Comparison of ENCODE assay signal across 40 mouse cellular contexts in genomic region chr6:41032802-41033201, GRCm38 (mm10). TPM values are rescaled to one million over a fixed set of nuclear protein-coding genes. Genes with fewer than 3 reads are reported as not detected.
"Had no signal": no experiment of that assay in that cellular context is flagged by ENCODE, and none has a peak within 500 bp of the region (broad histone marks: within the 10 kb centered on the region; RNA-seq: fewer than 3 reads in every experiment).

No protein-coding gene starts in this region.

- DNase-seq: cerebellum, adult 2 months; cerebellum, adult 8-10 months; cerebellum, adult 9-10 months; cerebellum, adult 9-11 months; cerebellum, postnatal 10 days; cerebellum, postnatal 14 days; cerebellum, postnatal 25 days; cerebellum, postnatal 36 days; embryo, embryonic 11 days; forebrain, postnatal 0 days; gastrocnemius, adult 2 months; gastrocnemius, postnatal 10 days; gastrocnemius, postnatal 14 days; gastrocnemius, postnatal 25 days; gastrocnemius, postnatal 36 days; heart, adult 18-20 months; heart, adult 2 months had no signal

- H3K27me3 ChIP-seq: embryonic facial prominence, embryonic 12.5 days; embryonic facial prominence, embryonic 13.5 days; embryonic facial prominence, embryonic 15.5 days; forebrain, embryonic 12.5 days; forebrain, embryonic 13.5 days; forebrain, embryonic 15.5 days had no signal

- H3K4me3 ChIP-seq: embryonic facial prominence, embryonic 10.5 days; embryonic facial prominence, embryonic 12.5 days; embryonic facial prominence, embryonic 13.5 days; embryonic facial prominence, embryonic 15.5 days; erythroblast, embryonic 14.5 days; forebrain, embryonic 10.5 days; forebrain, embryonic 12.5 days; forebrain, embryonic 13.5 days; forebrain, embryonic 15.5 days; gastrocnemius, adult 2 months; heart, adult 2 months had no signal

- H3K36me3 ChIP-seq: embryonic facial prominence, embryonic 10.5 days; embryonic facial prominence, embryonic 12.5 days; embryonic facial prominence, embryonic 13.5 days; embryonic facial prominence, embryonic 15.5 days; forebrain, embryonic 10.5 days; forebrain, embryonic 12.5 days; forebrain, embryonic 15.5 days had no signal

- H3K4me2 ChIP-seq: embryonic facial prominence, embryonic 12.5 days; embryonic facial prominence, embryonic 13.5 days; embryonic facial prominence, embryonic 15.5 days; forebrain, embryonic 12.5 days; forebrain, embryonic 13.5 days; forebrain, embryonic 15.5 days had no signal

- ATAC-seq: forebrain, embryonic 13.5 days; forebrain, embryonic 14.5 days; forebrain, embryonic 15.5 days; forebrain, embryonic 16.5 days; forebrain, postnatal 0 days had no signal

RNA-seq across cellular contexts. Expression of gene 2210010C04Rik, which starts 2.5 kb away (rescaled TPM):
- total RNA-seq: common myeloid progenitor, adult 5-6 weeks; forebrain, postnatal 0 days; gastrocnemius, adult 18-20 months; gastrocnemius, adult 2 months; gastrocnemius, adult 8-10 months; gastrocnemius, postnatal 10 days; gastrocnemius, postnatal 14 days; gastrocnemius, postnatal 25 days; gastrocnemius, postnatal 36 days; gastrocnemius, postnatal 4 days; heart, adult 18-20 months; heart, adult 2 months; heart, adult 8-10 months had no signal
- polyA plus RNA-seq: cerebellum, adult 2 months; embryonic facial prominence, embryonic 10.5 days; embryonic facial prominence, embryonic 11.5 days; embryonic facial prominence, embryonic 12.5 days; embryonic facial prominence, embryonic 13.5 days; embryonic facial prominence, embryonic 14.5 days; embryonic facial prominence, embryonic 15.5 days; erythroblast, embryonic 14.5 days; forebrain, embryonic 10.5 days; forebrain, embryonic 11.5 days; forebrain, embryonic 12.5 days; forebrain, embryonic 13.5 days; forebrain, embryonic 14.5 days; forebrain, embryonic 15.5 days; forebrain, embryonic 16.5 days; forebrain, postnatal 0 days had no signal

RNA-seq across cellular contexts. Expression of gene Gm2663, which starts 33.5 kb away (rescaled TPM):
- total RNA-seq: common myeloid progenitor, adult 5-6 weeks; forebrain, postnatal 0 days; gastrocnemius, adult 18-20 months; gastrocnemius, adult 2 months; gastrocnemius, adult 8-10 months; gastrocnemius, postnatal 10 days; gastrocnemius, postnatal 14 days; gastrocnemius, postnatal 25 days; gastrocnemius, postnatal 36 days; gastrocnemius, postnatal 4 days; granulocyte monocyte progenitor cell, adult 5-6 weeks; heart, adult 18-20 months; heart, adult 2 months; heart, adult 8-10 months had no signal
- polyA plus RNA-seq: cerebellum, adult 2 months; cortical plate, adult 2 months; embryonic facial prominence, embryonic 10.5 days; embryonic facial prominence, embryonic 11.5 days; embryonic facial prominence, embryonic 12.5 days; embryonic facial prominence, embryonic 13.5 days; embryonic facial prominence, embryonic 14.5 days; embryonic facial prominence, embryonic 15.5 days; erythroblast, embryonic 14.5 days; forebrain, embryonic 10.5 days; forebrain, embryonic 11.5 days; forebrain, embryonic 12.5 days; forebrain, embryonic 13.5 days; forebrain, embryonic 14.5 days; forebrain, embryonic 15.5 days; forebrain, embryonic 16.5 days; forebrain, postnatal 0 days; frontal cortex, adult 2 months; gonadal fat pad, adult 2 months; heart, adult 2 months had no signal
